Mouse (Mus musculus): ENCODE measurements around the gene Nampt. TPM values are rescaled to one million over a fixed set of nuclear protein-coding genes. Genes with fewer than 3 reads are reported as not detected.
"Not testable (repeated sequence)": the region's sequence is repeated elsewhere in the genome, so short reads cannot be mapped to it uniquely, and the experiment has no call there.

Nampt gene
- polyA plus RNA-seq, 2 experiments = 15.8 to 18.4 TPM

- DNase-seq (ENCODE audit: low spot score) (no peak), ATAC-seq (ENCODE audit: low FRiP score, low read depth) (no peak)
- TF ChIP-seq POLR2A (IDR thresholded peaks at IDR 0.05; ENCODE audit: borderline replicate concordance, extremely low read depth, insufficient read depth, insufficient read length) = no peak
These were observed 70.5 kb downstream of the Nampt start for GRCm38 (mm10) chr12:32889846-32890245.

GRCm38 (mm10) chr12:32890455-32890854 is 71.1 kb downstream of the Nampt start:
- Histone ChIP-seq H3K36me3 (ENCODE audit: control insufficient read depth, insufficient read depth, low read length) (no peaks in the 10 kb centered on the region), H3K27me3 (ENCODE audit: control insufficient read depth, insufficient read depth, low read length) (no peaks in the 10 kb centered on the region), H3K4me1 (ENCODE audit: control insufficient read depth, insufficient read depth, low read length) (no peaks in the 10 kb centered on the region), H3K27ac (replicated peaks; ENCODE audit: low read depth, low read length) (no peak overlapping the region), H3K9me3 (ENCODE audit: control insufficient read depth, low read length) (no peaks in the 10 kb centered on the region), H3K4me2 (replicated peaks; ENCODE audit: low read depth, low read length, severe bottlenecking) (no peak overlapping the region), H3K9ac (ENCODE audit: low read depth, low read length, severe bottlenecking) (no peak overlapping the region), H3K4me3 (replicated peaks; ENCODE audit: low read length) (no peak overlapping the region)
- ATAC-seq (ENCODE audit: low FRiP score, low read depth) (no peak), DNase-seq (ENCODE audit: low spot score) (no peak)
- WGBS = 74% methylated on average over 4 of the region's 4 CpGs
- TF ChIP-seq POLR2A (IDR thresholded peaks at IDR 0.05; ENCODE audit: borderline replicate concordance, extremely low read depth, insufficient read depth, insufficient read length) = no peak

More at GRCm38 (mm10) chr12:32889846-32890245, 70.5 kb downstream of the Nampt start:
- H3K27ac ChIP-seq (replicated peaks; ENCODE audit: low read depth, low read length) = no peak overlapping the region
- H3K36me3 ChIP-seq (ENCODE audit: control insufficient read depth, insufficient read depth, low read length) = no peaks in the 10 kb centered on the region
- no peaks in the 10 kb centered on the region for H3K27me3 ChIP-seq (ENCODE audit: control insufficient read depth, insufficient read depth, low read length)
- H3K9me3 ChIP-seq (ENCODE audit: control insufficient read depth, low read length) = no peaks in the 10 kb centered on the region
- H3K9ac ChIP-seq (ENCODE audit: low read depth, low read length, severe bottlenecking) = no peak overlapping the region
- 75% methylated on average over 5 of the region's 5 CpGs for WGBS
- no peak overlapping the region for H3K4me3 ChIP-seq (replicated peaks; ENCODE audit: low read length)
- no peaks in the 10 kb centered on the region for H3K4me1 ChIP-seq (ENCODE audit: control insufficient read depth, insufficient read depth, low read length)
- H3K4me2 ChIP-seq (replicated peaks; ENCODE audit: low read depth, low read length, severe bottlenecking) = no peak overlapping the region

GRCm38 (mm10) chr12:32891271-32891670 is 71.9 kb downstream of the Nampt start:
- not testable (repeated sequence) for H3K27ac ChIP-seq (replicated peaks; ENCODE audit: low read depth, low read length); H3K27me3 ChIP-seq (ENCODE audit: control insufficient read depth, insufficient read depth, low read length); H3K4me1 ChIP-seq (ENCODE audit: control insufficient read depth, insufficient read depth, low read length); H3K36me3 ChIP-seq (ENCODE audit: control insufficient read depth, insufficient read depth, low read length); H3K4me2 ChIP-seq (replicated peaks; ENCODE audit: low read depth, low read length, severe bottlenecking); H3K4me3 ChIP-seq (replicated peaks; ENCODE audit: low read length); H3K9me3 ChIP-seq (ENCODE audit: control insufficient read depth, low read length); DNase-seq (ENCODE audit: low spot score); H3K9ac ChIP-seq (ENCODE audit: low read depth, low read length, severe bottlenecking); ATAC-seq (ENCODE audit: low FRiP score, low read depth)
- WGBS = 88% methylated on average over 13 of the region's 13 CpGs

- H3K9me3 ChIP-seq (ENCODE audit: control insufficient read depth, low read length) = no peaks in the 10 kb centered on the region
- H3K27ac ChIP-seq (replicated peaks; ENCODE audit: low read depth, low read length) = no peak overlapping the region
- no peak overlapping the region for H3K4me3 ChIP-seq (replicated peaks; ENCODE audit: low read length)
- no peaks in the 10 kb centered on the region for H3K36me3 ChIP-seq (ENCODE audit: control insufficient read depth, insufficient read depth, low read length)
- ATAC-seq (ENCODE audit: low FRiP score, low read depth) (no peak), DNase-seq (ENCODE audit: low spot score) (no peak)
- 35% methylated on average over 12 of the region's 12 CpGs for WGBS
- H3K4me1 ChIP-seq (ENCODE audit: control insufficient read depth, insufficient read depth, low read length) = no peaks in the 10 kb centered on the region
- H3K27me3 ChIP-seq (ENCODE audit: control insufficient read depth, insufficient read depth, low read length) = no peaks in the 10 kb centered on the region
- no peak overlapping the region for H3K4me2 ChIP-seq (replicated peaks; ENCODE audit: low read depth, low read length, severe bottlenecking)
- no peak overlapping the region for H3K9ac ChIP-seq (ENCODE audit: low read depth, low read length, severe bottlenecking)
- TF ChIP-seq POLR2A (IDR thresholded peaks at IDR 0.05; ENCODE audit: borderline replicate concordance, extremely low read depth, insufficient read depth, insufficient read length) = no peak
These were observed 73.9 kb downstream of the Nampt start for GRCm38 (mm10) chr12:32893212-32893611.

GRCm38 (mm10) chr12:32895806-32896205 is 76.5 kb downstream of the Nampt start:
- no peak overlapping the region for H3K4me3 ChIP-seq (replicated peaks; ENCODE audit: low read length)
- H3K27ac ChIP-seq (replicated peaks; ENCODE audit: low read depth, low read length) = no peak overlapping the region
- 78% methylated on average over 1 of the region's 1 CpGs for whole genome bisulfite sequencing
- no peaks in the 10 kb centered on the region for H3K36me3 ChIP-seq (ENCODE audit: control insufficient read depth, insufficient read depth, low read length)
- H3K4me1 ChIP-seq (ENCODE audit: control insufficient read depth, insufficient read depth, low read length) = no peaks in the 10 kb centered on the region
- H3K27me3 ChIP-seq (ENCODE audit: control insufficient read depth, insufficient read depth, low read length) = no peaks in the 10 kb centered on the region
- no peaks in the 10 kb centered on the region for H3K9me3 ChIP-seq (ENCODE audit: control insufficient read depth, low read length)
- DNase-seq (ENCODE audit: low spot score) = no peak
- no peak overlapping the region for H3K4me2 ChIP-seq (replicated peaks; ENCODE audit: low read depth, low read length, severe bottlenecking)
- no peak overlapping the region for H3K9ac ChIP-seq (ENCODE audit: low read depth, low read length, severe bottlenecking)
- no peak for TF ChIP-seq POLR2A (IDR thresholded peaks at IDR 0.05; ENCODE audit: borderline replicate concordance, extremely low read depth, insufficient read depth, insufficient read length)
- no peak for ATAC-seq (ENCODE audit: low FRiP score, low read depth)

GRCm38 (mm10) chr12:32896496-32896895 is 77.2 kb downstream of the Nampt start:
- Histone ChIP-seq H3K9me3 (ENCODE audit: control insufficient read depth, low read length) (no peaks in the 10 kb centered on the region), H3K27ac (replicated peaks; ENCODE audit: low read depth, low read length) (no peak overlapping the region), H3K4me3 (replicated peaks; ENCODE audit: low read length) (no peak overlapping the region), H3K27me3 (ENCODE audit: control insufficient read depth, insufficient read depth, low read length) (no peaks in the 10 kb centered on the region), H3K4me1 (ENCODE audit: control insufficient read depth, insufficient read depth, low read length) (no peaks in the 10 kb centered on the region), H3K4me2 (replicated peaks; ENCODE audit: low read depth, low read length, severe bottlenecking) (no peak overlapping the region), H3K9ac (ENCODE audit: low read depth, low read length, severe bottlenecking) (no peak overlapping the region), H3K36me3 (ENCODE audit: control insufficient read depth, insufficient read depth, low read length) (no peaks in the 10 kb centered on the region)
- DNase-seq (ENCODE audit: low spot score) (no peak), ATAC-seq (ENCODE audit: low FRiP score, low read depth) (no peak)
- 80% methylated on average over 7 of the region's 7 CpGs for whole genome bisulfite sequencing
- no peak for TF ChIP-seq POLR2A (IDR thresholded peaks at IDR 0.05; ENCODE audit: borderline replicate concordance, extremely low read depth, insufficient read depth, insufficient read length)
